Comparison of ENCODE assay signal across 16 mouse cellular contexts in genomic region chr1:136659337-136659736, GRCm38 (mm10).
"Had no signal": no experiment of that assay in that cellular context is flagged by ENCODE, and none has a peak within 500 bp of the region (broad histone marks: within the 10 kb centered on the region; RNA-seq: fewer than 3 reads in every experiment).

No protein-coding gene starts in this region.

- DNase-seq: gastrocnemius, adult 2 months; gastrocnemius, postnatal 10 days; gastrocnemius, postnatal 25 days; heart, adult 18-20 months; heart, postnatal 10 days; heart, postnatal 36 days; kidney, adult 11 months; kidney, adult 2 months; kidney, postnatal 10 days; kidney, postnatal 25 days; kidney, postnatal 4 days; layer of hippocampus, postnatal 36 days; left cerebral cortex, postnatal 4 days had no signal

- ATAC-seq: hindbrain, postnatal 0 days; intestine, embryonic 16.5 days; liver, embryonic 12.5 days had no signal
